Mouse (Mus musculus) liver, embryonic 14.5 days (tissue): Measurements from ENCODE around the gene Cckbr. TPM values are rescaled to one million over a fixed set of nuclear protein-coding genes. Genes with fewer than 3 reads are reported as not detected.
"Not testable (repeated sequence)": the region's sequence is repeated elsewhere in the genome, so short reads cannot be mapped to it uniquely, and the experiment has no call there.

ENCODE experiments used
- ATAC-seq: fragments of 200-750 bp; cut with Nextera tagmentation; 2 replicates; pipeline ENCODE4 v1.8.0; 2017; ENCODE audit warnings: moderate number of reproducible peaks, mild to moderate bottlenecking, moderate library complexity; ENCODE audit not compliant: insufficient read depth
- DNase-seq, 3 experiments: peaks; one replicate each; pipeline ENCODE4 v3.0.0-alpha.2; 2012 to 2013; ENCODE audit warnings: low read depth in 3 of 3, low spot score in 3 of 3
- H3K27ac ChIP-seq: fragments of 300-500 bp; sonication (generic); 2 replicates; pipeline ENCODE4 v1.5.1; 2014; ENCODE audit warnings: moderate library complexity, mild to moderate bottlenecking, control low read depth, inconsistent platforms
- H3K27me3 ChIP-seq: fragments of 300-500 bp; sonication (generic); 2 replicates; pipeline ENCODE4 v1.6.1; 2014; ENCODE audit warnings: mild to moderate bottlenecking, low read length, moderate library complexity; ENCODE audit not compliant: control insufficient read depth, insufficient read depth
- H3K36me3 ChIP-seq: fragments of 300-500 bp; sonication (generic); replicated peaks from 2 replicates; pipeline ENCODE4 v1.6.1; 2014; ENCODE audit warnings: low read depth; ENCODE audit not compliant: control insufficient read depth, insufficient read depth
- H3K4me1 ChIP-seq, 2 experiments: fragments of 200-500 bp in 1 of 2; fragments of 300-500 bp in 1 of 2; sonication (generic) in 1 of 2; replicated peaks; 2 replicates each; pipeline ENCODE4 v1.6.1; 2012 to 2014; ENCODE audit warnings: antibody characterized with exemption in 1 of 2, inconsistent platforms in 1 of 2, low read length in 1 of 2; ENCODE audit not compliant: control insufficient read depth in 2 of 2, insufficient read depth in 2 of 2
- H3K4me2 ChIP-seq: fragments of 300-500 bp; sonication (generic); 2 replicates; pipeline ENCODE4 v1.6.1; 2014; ENCODE audit warnings: low read depth, mild to moderate bottlenecking, control low read depth, moderate library complexity
- H3K4me3 ChIP-seq, 2 experiments: fragments of 200-500 bp in 1 of 2; fragments of 300-500 bp in 1 of 2; sonication (generic) in 1 of 2; 2 replicates each; pipeline ENCODE4 v1.5.1; 2012 to 2014; ENCODE audit warnings: low read depth in 2 of 2, low read length in 2 of 2, mild to moderate bottlenecking in 2 of 2, control low read depth in 1 of 2, inconsistent platforms in 1 of 2, moderate library complexity in 1 of 2; ENCODE audit not compliant: insufficient read depth in 1 of 2
- H3K9ac ChIP-seq: fragments of 300-500 bp; sonication (generic); replicated peaks from 2 replicates; pipeline ENCODE4 v1.6.1; 2014; ENCODE audit warnings: mild to moderate bottlenecking, control low read depth, moderate library complexity
- H3K9me3 ChIP-seq: fragments of 300-500 bp; sonication (generic); 2 replicates; pipeline ENCODE4 v1.6.1; 2016; ENCODE audit warnings: low read length, mixed read lengths; ENCODE audit not compliant: control insufficient read depth
- CTCF ChIP-seq: IDR thresholded peaks from 2 replicates; pipeline ENCODE4 v1.5.1; 2016; ENCODE audit warnings: antibody characterized with exemption, low read depth, control low read depth
- EP300 ChIP-seq: IDR thresholded peaks from 2 replicates; pipeline ENCODE4 v1.6.1; 2016; ENCODE audit warnings: antibody characterized with exemption, low read depth
- WGBS: fragments of 180-500 bp; shearing (Covaris S2); extraction: QIAGEN DNeasy Blood & Tissue Kit; methylation state at CpG from one replicate; pipeline ENCODE4 v1.1.7; 2014; ENCODE audit not compliant: insufficient replicate concordance; 5-methylcytosine and 5-hydroxymethylcytosine counted together
- polyA plus RNA-seq, 2 experiments: library from polyadenylated mRNA; depleted of rRNA in 1 of 2; stranded (reverse) in 1 of 2; unstranded in 1 of 2; fragments of >200 nt; fragmentation: Nextera tagmentation in 1 of 2; extraction: Ambion mirVana in 1 of 2; gene quantifications; 2 replicates each; pipeline versions ENCODE4 v1.2.1 to v1.2.3; 2012 to 2014

Gene Cckbr
- polyA plus RNA-seq, 2 experiments = not detected

GRCm38 (mm10) chr7:105437979-105438772 lies 12.6 kb downstream of the Cckbr start:
- no peak overlapping the region for H3K4me3 ChIP-seq
- TF ChIP-seq CTCF = no peak
- TF ChIP-seq EP300 = no peak
- no peak for DNase-seq
- no peak for ATAC-seq
- H3K36me3 ChIP-seq = no peaks in the 10 kb centered on the region
- 61% methylated on average over 7 of the region's 7 CpGs for WGBS
- no peaks in the 10 kb centered on the region for H3K27me3 ChIP-seq
- H3K9ac ChIP-seq = no peak overlapping the region
- H3K4me2 ChIP-seq = no peak overlapping the region
- H3K4me1 ChIP-seq = no peaks in the 10 kb centered on the region
- no peak overlapping the region for H3K27ac ChIP-seq
- H3K9me3 ChIP-seq = no peaks in the 10 kb centered on the region

GRCm38 (mm10) chr7:105441426-105441825 lies 15.9 kb downstream of the Cckbr start:
- no peaks in the 10 kb centered on the region for H3K27me3 ChIP-seq
- no peak overlapping the region for H3K4me3 ChIP-seq
- H3K4me2 ChIP-seq = no peak overlapping the region
- H3K27ac ChIP-seq = no peak overlapping the region
- no peaks in the 10 kb centered on the region for H3K4me1 ChIP-seq
- DNase-seq = no peak
- no peak for ATAC-seq
- no peaks in the 10 kb centered on the region for H3K9me3 ChIP-seq
- H3K9ac ChIP-seq = no peak overlapping the region
- 35% methylated on average over 4 of the region's 4 CpGs for WGBS
- no peaks in the 10 kb centered on the region for H3K36me3 ChIP-seq
- TF ChIP-seq CTCF = no peak
- TF ChIP-seq EP300 = no peak

GRCm38 (mm10) chr7:105445076-105445475 lies 19.5 kb downstream of the Cckbr start:
- no peaks in the 10 kb centered on the region for H3K36me3 ChIP-seq
- no peaks in the 10 kb centered on the region for H3K4me1 ChIP-seq
- H3K27me3 ChIP-seq = no peaks in the 10 kb centered on the region
- no peak for ATAC-seq
- no peak overlapping the region for H3K27ac ChIP-seq
- no peak for DNase-seq
- H3K9me3 ChIP-seq = no peaks in the 10 kb centered on the region
- H3K4me3 ChIP-seq = no peak overlapping the region
- H3K9ac ChIP-seq = no peak overlapping the region
- WGBS = 40% methylated on average over 3 of the region's 3 CpGs
- no peak for TF ChIP-seq CTCF
- H3K4me2 ChIP-seq = no peak overlapping the region

GRCm38 (mm10) chr7:105453345-105453744 lies 27.8 kb downstream of the Cckbr start:
- not testable (repeated sequence) for H3K4me3 ChIP-seq, H3K27ac ChIP-seq, ATAC-seq, H3K9me3 ChIP-seq, H3K27me3 ChIP-seq, H3K4me1 ChIP-seq, H3K4me2 ChIP-seq, DNase-seq, H3K9ac ChIP-seq, H3K36me3 ChIP-seq
- 48% methylated on average over 3 of the region's 4 CpGs for WGBS

- no peaks in the 10 kb centered on the region for H3K9me3 ChIP-seq
- H3K36me3 ChIP-seq = no peaks in the 10 kb centered on the region
- no peak overlapping the region for H3K4me3 ChIP-seq
- TF ChIP-seq EP300 = no peak
- no peak for TF ChIP-seq CTCF
- no peak overlapping the region for H3K9ac ChIP-seq
- ATAC-seq = no peak
- H3K27me3 ChIP-seq = no peaks in the 10 kb centered on the region
- no peak overlapping the region for H3K4me2 ChIP-seq
- no peak for DNase-seq
- no peaks in the 10 kb centered on the region for H3K4me1 ChIP-seq
- no peak overlapping the region for H3K27ac ChIP-seq
These were observed 33.0 kb downstream of the Cckbr start for GRCm38 (mm10) chr7:105458546-105458945.

GRCm38 (mm10) chr7:105465505-105465904 lies 40.0 kb downstream of the Cckbr start:
- H3K4me2 ChIP-seq, H3K36me3 ChIP-seq, H3K27ac ChIP-seq, H3K27me3 ChIP-seq, H3K4me1 ChIP-seq, ATAC-seq, H3K9ac ChIP-seq, H3K4me3 ChIP-seq, H3K9me3 ChIP-seq, DNase-seq: not testable (repeated sequence)
- 61% methylated on average over 5 of the region's 5 CpGs for WGBS
